Mouse (Mus musculus): ENCODE measurements around the gene Gcgr. TPM values are rescaled to one million over a fixed set of nuclear protein-coding genes. Genes with fewer than 3 reads are reported as not detected.

Gcgr gene
- total and polyA plus RNA-seq, 3 experiments = 0.09 to 0.20 (median 0.13) TPM

GRCm38 (mm10) chr11:120499894-120500293 lies 30.6 kb upstream of the Gcgr start:
- Histone ChIP-seq H3K36me3 (replicated peaks in 1 of 2; ENCODE audit: control insufficient read depth in 1 of 2, insufficient read depth in 1 of 2, low read length in 1 of 2) (peaks cover 35 to 50% of the 10 kb centered on the region in 2 experiments), H3K79me2 (replicated peaks; ENCODE audit: control insufficient read depth, extremely low read depth, insufficient read depth, poor library complexity, severe bottlenecking) (no peaks in the 10 kb centered on the region), H3K27ac (ENCODE audit: insufficient read depth, low read depth) (no peak overlapping the region), H3K27me3 (replicated peaks) (no peaks in the 10 kb centered on the region), H3K4me1 (ENCODE audit: control insufficient read depth in 1 of 2, insufficient read depth in 2 of 2) (no peaks in the 10 kb centered on the region), H3K4me2 (ENCODE audit: insufficient read depth, low read depth, poor library complexity, severe bottlenecking) (no peak overlapping the region), H3K9ac (ENCODE audit: insufficient read depth, low read depth) (no peak overlapping the region), H3K9me3 (replicated peaks; ENCODE audit: low read length) (no peaks in the 10 kb centered on the region), H3K4me3 (replicated peaks in 1 of 3; ENCODE audit: low read depth in 2 of 3, low read length in 2 of 3, poor library complexity in 1 of 3) (no peak overlapping the region)
- no peak for DNase-seq (ENCODE audit: extremely low read depth)
- TF ChIP-seq EP300 (IDR thresholded peaks at IDR 0.05; ENCODE audit: low read length) (no peak), JUN (IDR thresholded peaks at IDR 0.05; ENCODE audit: insufficient read depth, low read depth, low read length) (no peak), MAZ (IDR thresholded peaks at IDR 0.05; ENCODE audit: low read depth, low read length) (no peak), TBP (conservative IDR thresholded peaks at IDR 0.05; ENCODE audit: low read depth, low read length) (no peak), MYC (IDR thresholded peaks at IDR 0.05; ENCODE audit: low read depth, low read length) (no peak), POLR2AphosphoS2 (IDR thresholded peaks at IDR 0.05; ENCODE audit: low read depth, low read length) (0 out of 2 replicates have a peak, but pooled peaks have one; percentile 18), ZMIZ1 (IDR thresholded peaks at IDR 0.05; ENCODE audit: low read depth, low read length) (no peak)
- dilution Hi-C loops (cut with MboI; ENCODE audit: extremely low pct_ligation_motif_present, extremely low pct_unique_long_range_greater_than_20kb, low sequenced_read_pairs) = no loop called here
- in situ Hi-C loops (cut with MboI; ENCODE audit: low pct_ligation_motif_present, low pct_unique_long_range_greater_than_20kb, low sequenced_read_pairs) = no loop called here

DNA sequence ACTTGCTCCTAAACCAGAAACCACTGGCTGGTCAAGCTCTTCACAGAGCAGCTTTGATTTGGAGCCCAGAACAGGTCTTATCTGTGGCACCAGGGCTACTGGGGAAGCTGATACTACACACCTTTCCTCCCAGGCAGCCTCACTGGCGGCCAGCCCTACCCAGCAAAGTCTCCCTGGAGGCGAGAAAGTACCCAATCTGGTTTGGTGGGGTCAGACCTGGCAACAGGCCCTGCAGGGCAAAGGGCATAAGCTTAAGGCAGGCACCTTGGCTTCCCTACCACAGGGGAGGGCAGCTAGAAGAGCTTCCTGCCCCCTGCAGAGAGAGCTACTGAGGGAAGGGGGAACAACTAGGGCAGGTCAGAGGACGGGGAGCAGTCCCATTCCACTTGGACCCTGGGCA lies 30.1 kb upstream of the Gcgr start:
- H3K4me2 ChIP-seq (ENCODE audit: insufficient read depth, low read depth, poor library complexity, severe bottlenecking) = no peak overlapping the region
- H3K4me3 ChIP-seq (replicated peaks in 1 of 3; ENCODE audit: low read depth in 2 of 3, low read length in 2 of 3, poor library complexity in 1 of 3) = no peak overlapping the region
- in situ Hi-C loops (cut with MboI; ENCODE audit: low pct_ligation_motif_present, low pct_unique_long_range_greater_than_20kb, low sequenced_read_pairs) = no loop called here
- H3K4me1 ChIP-seq (ENCODE audit: control insufficient read depth in 1 of 2, insufficient read depth in 2 of 2) = no peaks in the 10 kb centered on the region
- H3K9me3 ChIP-seq (replicated peaks; ENCODE audit: low read length) = no peaks in the 10 kb centered on the region
- no peaks in the 10 kb centered on the region for H3K27me3 ChIP-seq (replicated peaks)
- dilution Hi-C loops (cut with MboI; ENCODE audit: extremely low pct_ligation_motif_present, extremely low pct_unique_long_range_greater_than_20kb, low sequenced_read_pairs) = no loop called here
- TF ChIP-seq POLR2AphosphoS2 (IDR thresholded peaks at IDR 0.05; ENCODE audit: low read depth, low read length) (0 out of 2 replicates have a peak, but pooled peaks have one; percentile 67), POLR2A (IDR thresholded peaks at IDR 0.05; ENCODE audit: low read depth, low read length) (peak; percentile 35; the same call in 1 of the 2 replicates), GABPA (IDR thresholded peaks at IDR 0.05; ENCODE audit: insufficient replicate concordance, low read depth, low read length) (no peak), CHD2 (IDR thresholded peaks at IDR 0.05; ENCODE audit: low read length) (peak; percentile 41; the same call in 1 of the 2 replicates), BHLHE40 (IDR thresholded peaks at IDR 0.05; ENCODE audit: low read depth, low read length) (no peak), MYC (IDR thresholded peaks at IDR 0.05; ENCODE audit: low read depth, low read length) (no peak), MEF2A (IDR thresholded peaks at IDR 0.05; ENCODE audit: borderline replicate concordance, low read depth, low read length) (no peak)
- H3K9ac ChIP-seq (ENCODE audit: insufficient read depth, low read depth) = no peak overlapping the region
- peaks cover 32 to 46% of the 10 kb centered on the region in 2 experiments for H3K36me3 ChIP-seq (replicated peaks in 1 of 2; ENCODE audit: control insufficient read depth in 1 of 2, insufficient read depth in 1 of 2, low read length in 1 of 2)
- no peak for DNase-seq (ENCODE audit: extremely low read depth)
- H3K79me2 ChIP-seq (replicated peaks; ENCODE audit: control insufficient read depth, extremely low read depth, insufficient read depth, poor library complexity, severe bottlenecking) = no peaks in the 10 kb centered on the region
- no peak overlapping the region for H3K27ac ChIP-seq (ENCODE audit: insufficient read depth, low read depth)

DNA sequence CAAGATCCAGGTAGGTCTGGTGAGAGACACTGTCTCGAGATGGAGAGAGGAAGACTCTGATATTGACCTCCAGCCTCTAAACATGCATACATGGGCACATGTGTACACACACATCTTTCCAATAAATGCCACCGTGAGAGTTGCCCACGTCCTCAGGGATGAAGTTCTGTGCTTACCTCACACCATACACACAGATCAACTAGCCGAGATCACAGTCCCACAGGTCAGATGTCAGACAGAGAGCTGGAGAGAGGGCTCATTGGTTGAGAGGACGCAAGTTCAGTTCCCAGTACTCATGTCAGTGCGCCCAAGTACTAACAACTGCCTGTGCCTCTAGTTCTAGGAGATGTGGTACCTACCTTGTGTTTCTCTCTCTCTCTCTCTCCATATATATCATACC lies 29.5 kb upstream of the Gcgr start:
- Histone ChIP-seq H3K4me3 (replicated peaks in 1 of 3; ENCODE audit: low read depth in 2 of 3, low read length in 2 of 3, poor library complexity in 1 of 3) (no peak overlapping the region), H3K27ac (ENCODE audit: insufficient read depth, low read depth) (no peak overlapping the region), H3K4me2 (ENCODE audit: insufficient read depth, low read depth, poor library complexity, severe bottlenecking) (no peak overlapping the region), H3K9ac (ENCODE audit: insufficient read depth, low read depth) (no peak overlapping the region), H3K79me2 (replicated peaks; ENCODE audit: control insufficient read depth, extremely low read depth, insufficient read depth, poor library complexity, severe bottlenecking) (no peaks in the 10 kb centered on the region), H3K36me3 (replicated peaks in 1 of 2; ENCODE audit: control insufficient read depth in 1 of 2, insufficient read depth in 1 of 2, low read length in 1 of 2) (peaks cover 26 to 39% of the 10 kb centered on the region in 2 experiments), H3K27me3 (replicated peaks) (no peaks in the 10 kb centered on the region), H3K4me1 (ENCODE audit: control insufficient read depth in 1 of 2, insufficient read depth in 2 of 2) (no peaks in the 10 kb centered on the region), H3K9me3 (replicated peaks; ENCODE audit: low read length) (no peaks in the 10 kb centered on the region)
- DNase-seq (ENCODE audit: extremely low read depth) = no peak
- in situ Hi-C loops (cut with MboI; ENCODE audit: low pct_ligation_motif_present, low pct_unique_long_range_greater_than_20kb, low sequenced_read_pairs) = no loop called here
- dilution Hi-C loops (cut with MboI; ENCODE audit: extremely low pct_ligation_motif_present, extremely low pct_unique_long_range_greater_than_20kb, low sequenced_read_pairs) = no loop called here
- TF ChIP-seq ZNF384 (IDR thresholded peaks at IDR 0.05; ENCODE audit: low read depth, low read length) (no peak), SMC3 (IDR thresholded peaks at IDR 0.05; ENCODE audit: low read depth, low read length) (no peak), MEF2A (IDR thresholded peaks at IDR 0.05; ENCODE audit: borderline replicate concordance, low read depth, low read length) (no peak), JUND (conservative IDR thresholded peaks at IDR 0.05; ENCODE audit: low read depth, low read length) (no peak), ZMIZ1 (IDR thresholded peaks at IDR 0.05; ENCODE audit: low read depth, low read length) (no peak; the same call in 1 of the 2 replicates)
